Mouse (Mus musculus) frontal cortex, postnatal 14 days (tissue): Measurements from ENCODE around the gene Uckl1.

Experiments used
- DNase-seq, 2 experiments: peaks; one replicate each; pipeline ENCODE4 v3.0.0; 2022; ENCODE audit warnings: low spot score in 2 of 2

Gene Uckl1

GRCm38 (mm10) chr2:181572921-181573920 lies 11.5 kb downstream of the Uckl1 start:
- DNase-seq: no peak

GRCm38 (mm10) chr2:181571941-181572670 lies 12.6 kb downstream of the Uckl1 start:
- no peak for DNase-seq

GRCm38 (mm10) chr2:181570921-181571595 lies 13.6 kb downstream of the Uckl1 start:
- DNase-seq: peak in 1 of 2 experiments; percentile 6

- DNase-seq: no peak
Measured at GRCm38 (mm10) chr2:181570375-181570774, 14.3 kb downstream of the Uckl1 start.

- DNase-seq: no peak
Measured at GRCm38 (mm10) chr2:181569856-181570255, 14.8 kb downstream of the Uckl1 start.

GRCm38 (mm10) chr2:181568272-181569008 lies 16.3 kb downstream of the Uckl1 start:
- no peak for DNase-seq

GRCm38 (mm10) chr2:181567338-181567737 lies 17.4 kb downstream of the Uckl1 start:
- DNase-seq: no peak

GRCm38 (mm10) chr2:181553772-181554171 lies 30.9 kb downstream of the Uckl1 start:
- DNase-seq: no peak

GRCm38 (mm10) chr2:181550233-181550632 lies 34.5 kb downstream of the Uckl1 start:
- DNase-seq: no peak

GRCm38 (mm10) chr2:181548682-181549081 lies 36.0 kb downstream of the Uckl1 start:
- no peak for DNase-seq

- DNase-seq: no peak
Measured at GRCm38 (mm10) chr2:181548227-181548626, 36.5 kb downstream of the Uckl1 start.

- DNase-seq: no peak
Measured at GRCm38 (mm10) chr2:181546142-181546541, 38.5 kb downstream of the Uckl1 start.

- no peak for DNase-seq
Measured at GRCm38 (mm10) chr2:181541761-181542380, 42.8 kb downstream of the Uckl1 start.

GRCm38 (mm10) chr2:181537444-181538047 lies 47.1 kb downstream of the Uckl1 start:
- peak; percentile 33 to 65 for DNase-seq

GRCm38 (mm10) chr2:181536410-181536809 lies 48.3 kb downstream of the Uckl1 start:
- no peak for DNase-seq

- DNase-seq: no peak
Measured at GRCm38 (mm10) chr2:181532589-181532988, 52.1 kb downstream of the Uckl1 start.

GRCm38 (mm10) chr2:181529076-181529475 lies 55.6 kb downstream of the Uckl1 start:
- DNase-seq: no peak

- no peak for DNase-seq
Measured at GRCm38 (mm10) chr2:181525526-181525925, 59.2 kb downstream of the Uckl1 start.

- no peak for DNase-seq
Measured at GRCm38 (mm10) chr2:181522811-181523210, 61.9 kb downstream of the Uckl1 start.

- no peak for DNase-seq
Measured at GRCm38 (mm10) chr2:181521491-181521890, 63.2 kb downstream of the Uckl1 start.

- DNase-seq: no peak
Measured at GRCm38 (mm10) chr2:181520936-181521227, 63.8 kb downstream of the Uckl1 start.
